Mouse (Mus musculus) adrenal gland, postnatal 10 days (tissue): ENCODE measurements around the gene Tmem170. TPM values are rescaled to one million over a fixed set of nuclear protein-coding genes. Genes with fewer than 3 reads are reported as not detected.

ENCODE experiments used
- DNase-seq: peaks from one replicate; pipeline ENCODE4 v3.0.0; 2021; ENCODE audit warnings: mixed read lengths
- total RNA-seq, 2 experiments: library from RNA; stranded (reverse); gene quantifications; 2 replicates each; pipeline ENCODE4 v1.2.3; 2021

The Tmem170 gene
- total RNA-seq, 2 experiments from 2014 or later, result 6.2 TPM

- no peak for DNase-seq
These were observed 62.7 kb downstream of the Tmem170 start for GRCm38 (mm10) chr8:111813818-111814217.

Other genes starting within 250 kb of the Tmem170 start
- gene Ldhd, start 246.4 kb downstream of the Tmem170 start, total RNA-seq, result 10 to 100 TPM; 20.4 to 23.4 TPM
- 10 to 100 TPM in 1 of 2 experiments, 1 to 10 TPM in 1; 9.0 to 12.1 TPM for gene Zfp1, start 233.3 kb downstream of the Tmem170 start, total RNA-seq
- gene Ctrb1, start 185.7 kb downstream of the Tmem170 start, total RNA-seq, result under 1 TPM in 1 of 2 experiments, not detected in 1; 0.42 TPM
- 10 to 100 TPM; 53.4 to 62.7 TPM for gene Bcar1, start 132.9 kb downstream of the Tmem170 start, total RNA-seq
- gene Cfdp1, start 22.5 kb downstream of the Tmem170 start, total RNA-seq, result 10 to 100 TPM; 69.4 to 73.4 TPM
- gene Chst5, start 33.7 kb upstream of the Tmem170 start, total RNA-seq, result under 1 TPM; 0.15 to 0.18 TPM
- gene Tmem231, start 57.1 kb upstream of the Tmem170 start, total RNA-seq, result 1 to 10 TPM; 4.0 to 5.5 TPM
- gene Gabarapl2, start 64.0 kb upstream of the Tmem170 start, total RNA-seq, result 100 to 1,000 TPM; 119 to 121 TPM
- 1 to 10 TPM; 3.2 to 4.3 TPM for gene Adat1, start 115.6 kb upstream of the Tmem170 start, total RNA-seq
- gene Kars, start 134.6 kb upstream of the Tmem170 start, total RNA-seq, result 100 to 1,000 TPM; 107 to 114 TPM
- gene Terf2ip, start 134.6 kb upstream of the Tmem170 start, total RNA-seq, result 10 to 100 TPM; 15.4 to 16.1 TPM
- under 1 TPM in 1 of 2 experiments, not detected in 1; 0.85 TPM for gene Gm6793, start 138.3 kb upstream of the Tmem170 start, total RNA-seq